In genomic region chr8:106838803-106839202, GRCm38 (mm10) we compare ENCODE assay signal across 12 mouse cellular contexts. TPM values are rescaled to one million over a fixed set of nuclear protein-coding genes. Genes with fewer than 3 reads are reported as not detected.
DNase-seq lines count a peak whose midpoint lies in the region; ATAC-seq lines count a peak whose summit lies in the region.
"Had no signal": no experiment of that assay in that cellular context is flagged by ENCODE, and none has a peak within 500 bp of the region (broad histone marks: within the 10 kb centered on the region; RNA-seq: fewer than 3 reads in every experiment).

No protein-coding gene starts in this region.

- H3K9ac ChIP-seq in heart, embryonic 12.5 days, result peak overlapping the region; percentile 51
- H3K9ac ChIP-seq in midbrain, embryonic 13.5 days (replicated peaks), result peak overlapping the region; percentile 58; the same call in 1 of the 2 replicates
- 0 out of 2 replicates have a peak overlapping the region, but pooled peaks have one; percentile 32 for H3K9ac ChIP-seq in heart, embryonic 15.5 days
- H3K9ac ChIP-seq in neural tube, embryonic 15.5 days (replicated peaks), result no peak overlapping the region
- H3K9ac ChIP-seq: midbrain, embryonic 12.5 days had no signal

- 61% methylated on average over 6 of the region's 6 CpGs for WGBS in heart, embryonic 12.5 days
- WGBS in midbrain, embryonic 13.5 days, result 81% methylated on average over 6 of the region's 6 CpGs
- 83% methylated on average over 6 of the region's 6 CpGs for WGBS in midbrain, embryonic 10.5 days
- WGBS in heart, embryonic 15.5 days, result 55% methylated on average over 6 of the region's 6 CpGs
- WGBS in neural tube, embryonic 15.5 days, result 84% methylated on average over 6 of the region's 6 CpGs

- H3K27ac ChIP-seq in heart, embryonic 12.5 days (ENCODE audit: poor library complexity, severe bottlenecking), result peak overlapping the region; percentile 96
- H3K27ac ChIP-seq in midbrain, embryonic 13.5 days, result peak overlapping the region; percentile 86
- H3K27ac ChIP-seq in midbrain, embryonic 10.5 days (replicated peaks), result no peak overlapping the region
- H3K27ac ChIP-seq in heart, embryonic 15.5 days, result peak overlapping the region; percentile 95
- peak overlapping the region; percentile 75; the same call in 1 of the 2 replicates for H3K27ac ChIP-seq in neural tube, embryonic 15.5 days (replicated peaks)

- no peak overlapping the region for H3K4me3 ChIP-seq in heart, embryonic 12.5 days
- H3K4me3 ChIP-seq in midbrain, embryonic 13.5 days (replicated peaks), result no peak overlapping the region
- no peak overlapping the region for H3K4me3 ChIP-seq in midbrain, embryonic 10.5 days
- H3K4me3 ChIP-seq in heart, embryonic 15.5 days, result no peak overlapping the region
- H3K4me3 ChIP-seq in neural tube, embryonic 15.5 days (replicated peaks), result no peak overlapping the region
- H3K4me3 ChIP-seq: midbrain, embryonic 12.5 days had no signal

- ATAC-seq in heart, embryonic 12.5 days (ENCODE audit: insufficient number of reproducible peaks, low FRiP score), result no peak
- ATAC-seq in midbrain, embryonic 13.5 days, result no peak
- ATAC-seq in heart, embryonic 15.5 days (replicated peaks; ENCODE audit: insufficient number of reproducible peaks, insufficient read depth, low FRiP score, low read depth), result no peak
- ATAC-seq in neural tube, embryonic 15.5 days (ENCODE audit: low FRiP score), result no peak
- ATAC-seq: lung, postnatal 0 days; Patski had no signal

- DNase-seq in heart, adult 9 months (ENCODE audit: low spot score in 2 of 2), result no peak
- no peak for DNase-seq in midbrain, embryonic 10.5 days (ENCODE audit: low spot score)
- DNase-seq in kidney, postnatal 36 days, result no peak
- no peak for DNase-seq in layer of hippocampus, postnatal 14 days (ENCODE audit: low spot score in 2 of 2)
- DNase-seq: adrenal gland, adult 8-10 months had no signal

- no peaks in the 10 kb centered on the region; the same call in 1 of the 2 replicates for H3K9me3 ChIP-seq in heart, embryonic 12.5 days (replicated peaks)
- no peaks in the 10 kb centered on the region for H3K9me3 ChIP-seq in midbrain, embryonic 13.5 days
- no peaks in the 10 kb centered on the region for H3K9me3 ChIP-seq in midbrain, embryonic 10.5 days (replicated peaks)
- H3K9me3 ChIP-seq in heart, embryonic 15.5 days (replicated peaks), result no peaks in the 10 kb centered on the region
- no peaks in the 10 kb centered on the region for H3K9me3 ChIP-seq in neural tube, embryonic 15.5 days (replicated peaks)
- H3K9me3 ChIP-seq: midbrain, embryonic 12.5 days had no signal

- peaks cover 34% of the 10 kb centered on the region for H3K4me1 ChIP-seq in heart, embryonic 12.5 days (replicated peaks)
- peaks cover 19% of the 10 kb centered on the region for H3K4me1 ChIP-seq in midbrain, embryonic 13.5 days (replicated peaks)
- H3K4me1 ChIP-seq in midbrain, embryonic 10.5 days, result peaks cover 14% of the 10 kb centered on the region
- peaks cover 38% of the 10 kb centered on the region for H3K4me1 ChIP-seq in heart, embryonic 15.5 days (replicated peaks)
- H3K4me1 ChIP-seq in neural tube, embryonic 15.5 days, result peaks cover 13% of the 10 kb centered on the region

- peaks cover 3% of the 10 kb centered on the region; the same call in 1 of the 2 replicates for H3K36me3 ChIP-seq in heart, embryonic 12.5 days
- 0 out of 2 replicates have a peak, but pooled peaks cover 3% of the 10 kb centered on the region for H3K36me3 ChIP-seq in midbrain, embryonic 13.5 days
- H3K36me3 ChIP-seq in midbrain, embryonic 10.5 days, result peaks cover 4% of the 10 kb centered on the region; the same call in 1 of the 2 replicates
- H3K36me3 ChIP-seq in heart, embryonic 15.5 days, result no peaks in the 10 kb centered on the region
- H3K36me3 ChIP-seq in neural tube, embryonic 15.5 days, result no peaks in the 10 kb centered on the region
- H3K36me3 ChIP-seq: midbrain, embryonic 12.5 days had no signal

- H3K27me3 ChIP-seq in heart, embryonic 12.5 days (replicated peaks), result no peaks in the 10 kb centered on the region
- no peaks in the 10 kb centered on the region for H3K27me3 ChIP-seq in midbrain, embryonic 13.5 days
- H3K27me3 ChIP-seq in midbrain, embryonic 10.5 days (ENCODE audit: low read depth, poor library complexity, severe bottlenecking), result no peaks in the 10 kb centered on the region
- H3K27me3 ChIP-seq in heart, embryonic 15.5 days, result no peaks in the 10 kb centered on the region
- no peaks in the 10 kb centered on the region for H3K27me3 ChIP-seq in neural tube, embryonic 15.5 days (replicated peaks)
- H3K27me3 ChIP-seq: midbrain, embryonic 12.5 days; Patski had no signal

- peak overlapping the region; percentile 50 for H3K4me2 ChIP-seq in heart, embryonic 12.5 days
- no peak overlapping the region for H3K4me2 ChIP-seq in midbrain, embryonic 13.5 days (replicated peaks)
- peak overlapping the region; percentile 38 for H3K4me2 ChIP-seq in heart, embryonic 15.5 days
- H3K4me2 ChIP-seq in neural tube, embryonic 15.5 days, result no peak overlapping the region

RNA-seq across cellular contexts. Expression of gene Has3, which starts 31.2 kb away (rescaled TPM):
- polyA plus RNA-seq in heart, embryonic 12.5 days (2016; fragmentation: Nextera tagmentation; extraction: Ambion mirVana), result 0.11 and 0.14 TPM in 2 replicates
- 0.97 and 1.3 TPM in 2 replicates for polyA plus RNA-seq in midbrain, embryonic 13.5 days (2015; fragmentation: Nextera tagmentation; extraction: Ambion mirVana)
- polyA plus RNA-seq in midbrain, embryonic 10.5 days (2016; fragmentation: Nextera tagmentation; extraction: Ambion mirVana), result 0.07 and 0.12 TPM in 2 replicates
- polyA plus RNA-seq in heart, embryonic 15.5 days (2015; fragmentation: Nextera tagmentation; extraction: Ambion mirVana), result 0.14 and 0.27 TPM in 2 replicates
- polyA plus RNA-seq in neural tube, embryonic 15.5 days (2015; fragmentation: Nextera tagmentation; extraction: Ambion mirVana), result 1.6 and 2.2 TPM in 2 replicates
- total RNA-seq in layer of hippocampus, postnatal 14 days (2021), result 1 to 10 TPM; 4.3 to 4.7 TPM

RNA-seq across cellular contexts. Expression of gene Utp4, which starts 54.6 kb away (rescaled TPM):
- polyA plus RNA-seq in heart, embryonic 12.5 days (2016; fragmentation: Nextera tagmentation; extraction: Ambion mirVana), result 46.6 and 47.0 TPM in 2 replicates
- 44.9 and 48.1 TPM in 2 replicates for polyA plus RNA-seq in midbrain, embryonic 13.5 days (2015; fragmentation: Nextera tagmentation; extraction: Ambion mirVana)
- 77.6 and 93.7 TPM in 2 replicates for polyA plus RNA-seq in midbrain, embryonic 10.5 days (2016; fragmentation: Nextera tagmentation; extraction: Ambion mirVana)
- 36.4 and 43.1 TPM in 2 replicates for polyA plus RNA-seq in heart, embryonic 15.5 days (2015; fragmentation: Nextera tagmentation; extraction: Ambion mirVana)
- polyA plus RNA-seq in neural tube, embryonic 15.5 days (2015; fragmentation: Nextera tagmentation; extraction: Ambion mirVana), result 41.7 and 49.8 TPM in 2 replicates
- 10 to 100 TPM; 36.2 to 38.0 TPM for total RNA-seq in layer of hippocampus, postnatal 14 days (2021)

Comparison
In these comparisons a context has a peak if more than half of its experiments do, and no peak if none do; other contexts are left out.
1. H3K4me2 ChIP-seq: peak in heart, embryonic 12.5 days (single experiment) and heart, embryonic 15.5 days (single experiment); none in midbrain, embryonic 13.5 days (single experiment) and neural tube, embryonic 15.5 days (single experiment).